Comparison of ENCODE assay signal across 8 mouse cellular contexts in the genomic region with DNA sequence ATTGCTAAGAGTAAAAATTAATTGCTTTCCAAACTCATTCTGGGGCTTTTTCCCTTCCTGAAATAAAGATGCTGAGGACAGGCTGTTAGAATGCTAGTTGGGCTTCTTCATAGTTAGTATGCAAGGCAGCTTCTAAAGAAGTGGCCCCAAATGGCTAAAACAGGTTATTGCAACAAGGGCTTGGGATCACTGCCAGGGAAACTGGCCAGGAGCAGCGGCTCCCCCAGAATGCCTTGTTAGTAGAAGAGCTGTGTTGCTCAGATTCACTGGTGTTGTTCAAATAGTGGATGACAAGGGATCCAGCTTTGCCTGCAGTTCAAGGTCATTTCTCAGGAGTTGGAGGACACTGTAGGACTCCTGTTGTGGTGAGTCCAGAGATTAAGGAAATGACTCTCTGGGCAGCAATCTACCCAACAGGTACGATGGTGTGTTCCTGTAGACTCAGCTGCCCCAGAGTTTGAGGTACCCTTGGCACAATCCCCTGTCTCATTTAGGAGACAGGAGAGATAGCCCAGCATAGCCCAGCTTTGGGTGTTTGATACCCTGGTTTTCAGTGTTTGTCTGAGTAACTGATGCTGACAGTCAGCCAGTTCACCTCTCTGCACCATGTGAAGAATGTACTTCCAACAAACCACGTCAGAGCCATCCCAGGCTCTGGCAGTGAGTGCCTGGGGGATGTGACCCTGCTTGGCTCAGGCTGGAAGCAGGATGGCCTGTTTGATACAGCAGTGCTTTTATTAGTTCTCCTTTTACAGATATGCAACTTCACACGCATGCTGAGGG. TPM values are rescaled to one million over a fixed set of nuclear protein-coding genes. Genes with fewer than 3 reads are reported as not detected.
A peak's percentile ranks its signal among the peaks of the same experiment; 100 is the strongest.
DNase-seq lines count a peak whose midpoint lies in the region; ATAC-seq lines count a peak whose summit lies in the region.

No protein-coding gene starts in this region.

- H3K4me1 ChIP-seq in midbrain, embryonic 12.5 days, result peaks cover 17% of the 10 kb centered on the region

- peak; percentile 95 for DNase-seq in NIH3T3 (ENCODE audit: low read depth)
- peak; percentile 76 for DNase-seq in gastrocnemius, adult 18-20 months (ENCODE audit: low spot score)
- peak; percentile 16 for DNase-seq in induced T-regulatory cell, adult 2 months (ENCODE audit: low read depth)
- peak; percentile 57 to 74 for DNase-seq in left cerebral cortex, adult 18-20 months (ENCODE audit: low spot score in 2 of 2)
- DNase-seq in testis, postnatal 10 days (ENCODE audit: low spot score), result peak; percentile 92
- DNase-seq in spleen, postnatal 10 days (ENCODE audit: low spot score in 2 of 2), result no peak

- peak overlapping the region; percentile 24; the same call in 1 of the 2 replicates for H3K9ac ChIP-seq in midbrain, embryonic 12.5 days (replicated peaks)

- ATAC-seq in cerebellum, adult (ENCODE audit: insufficient number of reproducible peaks, low FRiP score, low TSS enrichment), result peak; percentile 40
- no peak for ATAC-seq in midbrain, embryonic 12.5 days (ENCODE audit: low FRiP score, low read depth)

- H3K36me3 ChIP-seq in midbrain, embryonic 12.5 days, result 0 out of 2 replicates have a peak, but pooled peaks cover 9% of the 10 kb centered on the region

- no peak overlapping the region for H3K27ac ChIP-seq in midbrain, embryonic 12.5 days (replicated peaks)

- peaks cover 8% of the 10 kb centered on the region for H3K27me3 ChIP-seq in midbrain, embryonic 12.5 days

- H3K9me3 ChIP-seq in midbrain, embryonic 12.5 days, result no peaks in the 10 kb centered on the region

- H3K4me3 ChIP-seq in midbrain, embryonic 12.5 days, result no peak overlapping the region

- H3K4me2 ChIP-seq in midbrain, embryonic 12.5 days (replicated peaks), result 0 out of 2 replicates have a peak overlapping the region, but pooled peaks have one; percentile 2

- WGBS in midbrain, embryonic 12.5 days, result 69% methylated on average over 4 of the region's 4 CpGs

RNA-seq across cellular contexts. Expression of a gene that starts 2.4 kb away (rescaled TPM):
- 1 to 10 TPM; 4.5 to 5.5 TPM for total RNA-seq in gastrocnemius, adult 18-20 months (2021)
- 100 to 1,000 TPM; 129 to 146 TPM for total RNA-seq in left cerebral cortex, adult 18-20 months (2021)
- 77.4 and 80.1 TPM in 2 replicates for polyA plus RNA-seq in midbrain, embryonic 12.5 days (2016; fragmentation: Nextera tagmentation; extraction: Ambion mirVana)

RNA-seq across cellular contexts. Expression of a gene that starts 40.1 kb away (rescaled TPM):
- total RNA-seq in gastrocnemius, adult 18-20 months (2021), result 1 to 10 TPM; 8.0 to 8.8 TPM
- total RNA-seq in left cerebral cortex, adult 18-20 months (2021), result 10 to 100 TPM; 50.3 to 51.1 TPM
- polyA plus RNA-seq in midbrain, embryonic 12.5 days (2016; fragmentation: Nextera tagmentation; extraction: Ambion mirVana), result 30.4 and 32.0 TPM in 2 replicates

Comparison
In these comparisons a context has a peak if more than half of its experiments do, and no peak if none do; other contexts are left out.
1. DNase-seq: peak in NIH3T3 (single experiment), gastrocnemius, adult 18-20 months (single experiment), induced T-regulatory cell, adult 2 months (single experiment), left cerebral cortex, adult 18-20 months (2 of 2) and testis, postnatal 10 days (single experiment); none in spleen, postnatal 10 days (0 of 2).
2. RNA of a gene that starts 2.4 kb away (total RNA-seq): 129 to 146 TPM in left cerebral cortex, adult 18-20 months; 4.5 to 5.5 TPM in gastrocnemius, adult 18-20 months; every median in the first group is over 10 times any median in the second.
3. RNA of a gene that starts 40.1 kb away (total RNA-seq): 50.3 to 51.1 TPM in left cerebral cortex, adult 18-20 months; 8.0 to 8.8 TPM in gastrocnemius, adult 18-20 months; every median in the first group is over 4 times any median in the second.